Mouse (Mus musculus) testis, postnatal 10 days (tissue): ENCODE measurements around the gene Paqr4.

Source experiments
- DNase-seq: peaks from one replicate; pipeline ENCODE4 v3.0.0; 2021; ENCODE audit warnings: low spot score

The Paqr4 gene

GRCm38 (mm10) chr17:23726758-23727142, 13.9 kb downstream of the Paqr4 start:
- peak; percentile 78 for DNase-seq

- DNase-seq: peak; percentile 98
Observed at GRCm38 (mm10) chr17:23725999-23726757, 14.5 kb downstream of the Paqr4 start, which contains the start of gene Pkmyt1. Gene Pkmyt1 (plus strand): TSS chr17:23726336.

- DNase-seq: no peak
Observed at GRCm38 (mm10) chr17:23725477-23725876, 15.2 kb downstream of the Paqr4 start.

- DNase-seq: no peak
Observed at GRCm38 (mm10) chr17:23722376-23723125, 18.1 kb downstream of the Paqr4 start, which contains the start of gene 1520401A03Rik. Gene 1520401A03Rik (minus strand): TSS chr17:23722783.

GRCm38 (mm10) chr17:23721886-23722285, 18.8 kb downstream of the Paqr4 start:
- DNase-seq: no peak

GRCm38 (mm10) chr17:23719455-23719854, 21.2 kb downstream of the Paqr4 start:
- no peak for DNase-seq

GRCm38 (mm10) chr17:23717003-23717402, 23.7 kb downstream of the Paqr4 start:
- DNase-seq: no peak

- DNase-seq: peak; percentile 88
Observed at GRCm38 (mm10) chr17:23706212-23706611, 34.5 kb downstream of the Paqr4 start.

GRCm38 (mm10) chr17:23705525-23706104, 35.1 kb downstream of the Paqr4 start:
- no peak for DNase-seq

- no peak for DNase-seq
Observed at GRCm38 (mm10) chr17:23704741-23705140, 35.9 kb downstream of the Paqr4 start.

GRCm38 (mm10) chr17:23703301-23703700, 37.4 kb downstream of the Paqr4 start:
- DNase-seq: no peak

- DNase-seq: peak; percentile 90
Observed at GRCm38 (mm10) chr17:23700079-23700478, 40.6 kb downstream of the Paqr4 start.

GRCm38 (mm10) chr17:23699131-23700077, 41.3 kb downstream of the Paqr4 start:
- no peak for DNase-seq

GRCm38 (mm10) chr17:23695801-23696200, 44.9 kb downstream of the Paqr4 start:
- no peak for DNase-seq

GRCm38 (mm10) chr17:23694491-23694890, 46.2 kb downstream of the Paqr4 start:
- no peak for DNase-seq
